Mouse (Mus musculus) 3134 (cell line): Measurements from ENCODE around the gene Wbp1l.

Experiments
- DNase-seq: peaks from one replicate; pipeline ENCODE4 v3.0.0-alpha.2; 2011; ENCODE audit warnings: low spot score; ENCODE audit not compliant: insufficient read length; ENCODE audit errors: extremely low read depth

Wbp1l gene

DNA sequence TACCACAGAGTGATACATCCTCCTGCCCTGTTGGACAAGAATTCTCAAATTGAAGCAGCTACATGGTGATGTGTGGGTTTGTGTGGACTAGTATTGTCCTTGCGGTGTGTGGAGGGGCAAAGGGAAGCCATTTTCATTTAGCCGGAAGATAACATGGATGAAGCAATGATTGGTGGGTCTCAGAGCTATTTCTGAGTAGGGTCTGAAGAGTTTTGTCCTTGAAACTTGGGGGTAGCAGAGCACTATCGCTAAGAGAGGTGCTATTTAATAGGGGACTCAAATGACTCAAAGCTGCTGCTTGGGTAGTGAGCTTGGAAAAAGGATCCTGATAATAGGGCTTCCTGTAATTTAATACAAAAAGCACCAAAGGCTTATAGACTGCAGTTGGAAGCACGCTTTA, 697 bp upstream of the Wbp1l start:
- DNase-seq, result no peak

- no peak for DNase-seq
Measured at GRCm38 (mm10) chr19:46599375-46600256, 732 bp downstream of the Wbp1l start.

DNA sequence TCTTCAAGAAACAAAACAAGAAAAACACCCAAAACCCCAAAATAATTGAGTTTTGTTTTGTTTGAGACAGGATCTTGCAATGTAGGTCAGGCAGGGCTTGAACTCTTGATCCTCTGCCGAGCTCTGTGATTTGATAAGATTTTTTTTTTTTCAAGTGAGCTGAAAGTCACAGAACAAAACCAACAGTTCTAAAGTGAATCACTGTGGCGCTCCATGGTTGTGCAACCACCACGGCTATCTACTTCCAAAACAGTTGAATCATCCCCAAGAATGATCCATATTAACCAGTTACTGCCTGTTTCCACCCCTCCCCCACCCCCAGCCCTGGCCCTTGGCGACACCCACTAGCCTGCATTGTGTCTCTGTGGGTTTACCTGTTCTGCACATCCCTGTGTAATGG, 1.5 kb downstream of the Wbp1l start:
- DNase-seq, result peak; percentile 18

DNA sequence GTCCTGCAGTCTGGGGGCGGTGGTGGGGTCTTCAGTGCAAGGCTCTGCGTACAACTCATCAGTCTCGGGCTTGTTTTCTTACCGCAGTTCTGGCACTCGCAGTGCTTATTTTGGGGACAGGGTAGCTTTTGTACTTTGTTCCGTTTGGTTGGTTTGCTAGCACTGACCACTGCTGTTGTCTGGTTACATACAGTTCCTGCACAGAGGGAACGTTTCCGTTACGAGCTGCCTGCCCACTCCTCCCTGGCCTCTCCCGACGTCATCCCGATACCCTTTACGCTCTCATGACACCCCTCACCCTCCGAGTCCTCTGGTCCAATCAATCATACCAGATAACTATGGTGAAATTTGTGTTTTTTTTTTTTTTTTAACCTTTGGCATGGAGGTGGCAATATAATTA, 2.6 kb downstream of the Wbp1l start:
- DNase-seq, result no peak

DNA sequence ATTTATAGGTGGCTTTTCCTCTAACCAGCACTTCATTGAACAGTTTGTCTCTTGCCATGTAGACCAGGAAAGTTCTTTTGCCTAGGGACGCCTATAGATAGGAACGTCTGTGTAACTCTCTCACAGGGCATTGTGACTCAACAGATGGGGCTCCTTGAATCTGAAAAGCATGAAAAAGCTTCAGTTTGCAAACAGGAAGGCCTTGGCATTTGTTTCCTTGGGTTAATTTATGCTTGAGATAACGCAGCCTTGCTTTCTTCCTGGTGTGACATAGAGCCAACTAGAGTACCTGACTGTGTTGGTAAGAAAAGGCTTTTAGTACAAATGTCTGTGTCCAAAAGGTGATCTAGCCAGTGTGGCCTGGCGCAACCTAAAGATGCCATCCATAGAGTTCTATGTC, 3.5 kb downstream of the Wbp1l start:
- no peak for DNase-seq

GRCm38 (mm10) chr19:46606718-46607117, 7.8 kb downstream of the Wbp1l start:
- no peak for DNase-seq

GRCm38 (mm10) chr19:46607424-46607823, 8.5 kb downstream of the Wbp1l start:
- no peak for DNase-seq

DNA sequence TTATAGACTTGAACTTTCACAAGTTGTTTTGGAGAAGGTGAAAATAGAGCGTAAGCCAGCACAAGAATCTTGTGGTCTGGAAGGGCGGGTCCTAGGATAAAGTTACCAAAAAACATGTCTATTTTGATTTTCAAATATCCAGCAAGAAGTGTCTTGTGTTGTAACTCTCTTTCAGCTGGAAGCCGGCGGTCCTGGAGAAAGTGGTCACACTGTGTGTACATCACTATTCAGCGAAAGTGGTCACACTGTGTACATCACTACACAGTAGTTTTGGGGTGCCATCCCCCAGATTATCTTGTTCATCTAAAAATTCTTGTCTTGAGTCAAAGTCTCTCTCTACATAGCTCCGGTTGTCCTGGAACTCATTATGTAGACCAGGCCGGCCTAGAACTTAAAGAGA, 9.3 kb downstream of the Wbp1l start:
- no peak for DNase-seq

DNA sequence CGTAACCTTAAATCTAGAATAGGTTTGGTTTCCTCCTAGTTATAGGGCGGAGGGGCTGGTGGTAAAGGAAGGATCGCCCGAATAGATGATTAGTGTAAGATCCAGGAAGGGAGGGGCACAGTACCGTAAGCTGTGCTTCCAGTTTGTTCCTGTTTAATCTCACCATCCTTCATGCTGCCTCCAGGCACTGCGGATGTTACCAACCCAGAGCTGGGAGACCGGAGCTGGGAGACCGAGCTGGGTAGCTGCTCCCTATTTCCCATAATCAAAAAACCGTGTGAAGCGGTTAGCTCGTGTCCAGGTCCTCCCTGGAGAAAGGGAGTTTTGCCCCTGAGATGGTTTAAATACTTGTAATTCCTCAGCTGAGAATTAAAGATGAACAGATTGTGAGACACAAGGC, 17.5 kb downstream of the Wbp1l start:
- no peak for DNase-seq

GRCm38 (mm10) chr19:46617361-46617760, 18.5 kb downstream of the Wbp1l start:
- no peak for DNase-seq

- no peak for DNase-seq
Measured at GRCm38 (mm10) chr19:46618322-46618721, 19.4 kb downstream of the Wbp1l start.

GRCm38 (mm10) chr19:46619001-46619400, 20.1 kb downstream of the Wbp1l start:
- no peak for DNase-seq

DNA sequence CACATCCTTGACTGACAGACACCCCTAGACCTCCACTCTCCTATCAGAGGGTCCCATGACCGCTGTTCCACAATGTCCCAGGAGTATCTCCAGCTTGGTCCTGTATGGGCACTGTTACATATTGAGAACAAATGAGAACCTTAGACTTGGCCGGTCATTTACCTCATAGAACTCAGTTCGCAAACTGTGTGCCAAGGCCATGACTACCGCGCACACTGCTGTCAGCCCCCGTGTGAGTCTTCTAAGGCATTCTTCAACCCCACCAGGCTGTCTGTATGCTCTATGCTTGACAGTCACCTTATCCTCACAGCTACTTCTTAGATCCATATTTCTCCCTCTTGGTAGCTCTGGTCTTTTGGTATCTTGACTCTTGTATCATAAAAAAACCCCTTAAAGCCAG, 20.6 kb downstream of the Wbp1l start:
- DNase-seq, result no peak

GRCm38 (mm10) chr19:46620016-46620808, 21.3 kb downstream of the Wbp1l start:
- DNase-seq, result no peak

GRCm38 (mm10) chr19:46621236-46622183, 22.6 kb downstream of the Wbp1l start:
- DNase-seq, result no peak

DNA sequence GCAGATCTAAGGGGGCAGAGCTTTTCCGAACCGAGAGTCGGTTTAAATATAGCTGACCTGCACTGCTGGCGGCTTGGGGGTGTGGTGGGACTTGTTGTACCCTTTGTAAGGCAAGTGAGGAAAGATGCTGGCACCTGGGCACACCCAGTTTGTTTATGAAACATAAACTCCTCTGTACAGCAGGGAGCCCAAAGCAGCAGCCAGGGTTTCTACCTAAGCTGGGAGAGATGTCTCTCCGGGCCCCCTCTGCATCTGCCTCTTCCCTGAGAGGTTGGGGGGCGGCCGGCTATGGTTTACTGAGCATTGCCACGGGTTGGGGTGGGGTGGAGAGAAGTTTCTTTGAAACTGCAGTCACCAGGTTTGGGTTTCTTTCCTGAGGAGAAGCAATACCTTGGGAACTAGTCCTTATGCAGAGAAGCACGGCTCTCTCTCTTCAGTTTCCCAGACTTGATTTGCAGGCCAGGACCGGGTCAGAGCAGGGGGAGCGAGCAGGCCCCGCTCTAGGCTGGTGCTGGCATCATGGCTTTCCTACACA, 23.8 kb downstream of the Wbp1l start:
- DNase-seq, result no peak

- DNase-seq, result no peak
Measured at GRCm38 (mm10) chr19:46623194-46623667, 24.3 kb downstream of the Wbp1l start.

DNA sequence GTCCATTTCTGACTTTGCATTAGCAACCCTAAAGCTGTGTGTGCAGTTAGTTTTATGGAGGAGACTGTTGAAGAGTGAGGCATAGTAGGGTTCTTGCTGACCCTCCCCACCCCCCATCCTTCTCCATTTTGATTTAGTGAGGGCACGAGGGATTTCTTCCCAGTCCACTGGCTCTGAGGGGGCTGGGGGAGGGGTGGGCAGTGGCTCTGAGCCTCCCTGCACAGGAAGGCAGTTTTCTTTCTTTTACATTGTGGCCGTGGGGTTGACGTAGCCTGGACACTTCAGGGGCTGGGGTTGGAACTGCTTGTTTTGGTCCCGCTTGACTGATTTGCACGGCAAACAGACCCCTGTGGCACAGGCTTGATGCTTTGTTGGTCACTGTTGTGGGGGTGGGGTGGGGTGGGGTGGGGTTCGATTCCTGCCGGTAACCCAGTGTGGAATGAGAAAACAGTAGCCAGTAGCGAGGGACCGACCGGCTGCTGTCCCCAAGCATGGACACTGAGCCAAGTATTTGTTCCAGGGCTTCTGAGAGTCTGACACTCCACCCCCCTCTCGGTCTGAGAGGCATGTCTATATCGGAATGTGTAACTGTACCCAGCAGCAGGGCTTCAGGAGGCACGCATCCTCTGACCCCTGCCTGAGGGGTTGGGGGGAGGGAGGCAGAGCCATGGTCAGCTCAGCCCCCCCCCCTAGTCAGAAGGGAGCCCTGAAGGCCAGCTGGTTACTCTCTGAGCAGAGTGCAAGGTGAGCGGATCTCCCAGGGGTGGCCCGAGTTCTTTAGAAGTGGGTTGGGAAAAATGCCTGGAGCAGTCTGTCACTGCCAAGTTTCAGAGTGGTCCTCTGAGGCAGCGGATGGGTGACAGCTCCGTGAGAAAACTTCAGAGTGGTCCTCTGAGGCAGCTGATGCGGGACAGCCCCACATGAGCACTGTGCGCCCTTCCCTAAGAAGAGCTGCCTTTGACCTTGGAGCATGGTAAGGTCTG, 25.2 kb downstream of the Wbp1l start:
- no peak for DNase-seq

DNA sequence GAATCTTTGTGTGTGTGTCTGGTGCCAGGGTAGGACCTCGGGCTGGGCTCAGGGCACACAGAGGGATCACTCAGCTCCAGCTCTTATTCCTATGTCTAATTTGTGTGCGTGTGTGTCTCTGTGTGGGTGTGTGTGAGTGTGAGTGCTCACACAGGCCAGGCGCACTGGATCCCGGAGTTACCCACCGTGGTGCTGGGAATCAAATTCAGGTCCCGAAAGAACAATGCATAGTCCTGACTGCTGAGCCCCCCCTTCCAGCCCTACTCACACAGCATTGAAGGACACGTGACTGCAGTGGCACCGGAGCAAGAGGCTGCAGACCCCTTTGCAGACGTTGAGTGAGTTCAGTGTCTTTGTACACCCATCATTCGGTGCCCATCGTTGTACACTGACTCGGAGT, 26.1 kb downstream of the Wbp1l start:
- no peak for DNase-seq
